Mouse (Mus musculus) G1E (cell line): ENCODE results near the gene Rab3il1. TPM values are rescaled to one million over a fixed set of nuclear protein-coding genes. Genes with fewer than 3 reads are reported as not detected.

Experiments
- ATAC-seq: 2 replicates; pipeline ENCODE4 v1.8.0; 2016; ENCODE audit warnings: mild to moderate bottlenecking; ENCODE audit not compliant: insufficient number of reproducible peaks, poor library complexity, low FRiP score, severe bottlenecking; ENCODE audit errors: extremely low read depth
- DNase-seq: peaks from one replicate; pipeline ENCODE4 v3.0.0; 2012; ENCODE audit warnings: low spot score
- H3K27me3 ChIP-seq: 2 replicates; pipeline ENCODE4 v1.6.1; 2012; ENCODE audit warnings: mild to moderate bottlenecking, low read length, inconsistent platforms; ENCODE audit not compliant: insufficient read depth
- H3K36me3 ChIP-seq: replicated peaks from 2 replicates; pipeline ENCODE3; 2012; ENCODE audit warnings: mild to moderate bottlenecking, inconsistent platforms
- H3K4me1 ChIP-seq: 2 replicates; pipeline ENCODE4 v1.6.1; 2012; ENCODE audit warnings: low read depth, low read length, inconsistent platforms, mixed read lengths; ENCODE audit not compliant: insufficient read depth
- H3K4me3 ChIP-seq: 2 replicates; pipeline ENCODE4 v1.5.1; 2012; ENCODE audit warnings: low read depth, mild to moderate bottlenecking, inconsistent platforms, low read length, moderate library complexity, mixed read lengths
- H3K9me3 ChIP-seq: replicated peaks from 2 replicates; pipeline ENCODE4 v1.6.1; 2012; ENCODE audit warnings: inconsistent platforms
- CTCF ChIP-seq: IDR thresholded peaks from 2 replicates; pipeline ENCODE4 v1.5.1; 2012; ENCODE audit warnings: low read depth, low read length, inconsistent platforms, mixed read lengths
- GATA1 ChIP-seq: IDR thresholded peaks from 2 replicates; pipeline ENCODE4 v1.6.1; 2012; ENCODE audit warnings: borderline replicate concordance, low read length, inconsistent platforms, mixed read lengths
- GATA2 ChIP-seq: IDR thresholded peaks from 2 replicates; pipeline ENCODE4 v1.6.1; 2012; ENCODE audit warnings: low read depth, low read length, inconsistent platforms, borderline replicate concordance
- POLR2AphosphoS5 ChIP-seq: IDR thresholded peaks from 2 replicates; pipeline ENCODE4 v1.6.1; 2012; ENCODE audit warnings: low read depth, low read length, inconsistent platforms; ENCODE audit not compliant: insufficient replicate concordance
- TAL1 ChIP-seq: conservative IDR thresholded peaks from 2 replicates; pipeline ENCODE4 v1.6.1; 2012; ENCODE audit warnings: low read depth, low read length, inconsistent platforms, mixed read lengths
- polyA plus RNA-seq: library from polyadenylated mRNA; stranded (reverse); fragments of >175 nt; gene quantifications from 2 replicates; pipeline ENCODE4 v1.2.3, GENCODE M21; 2012
- total RNA-seq, 2 experiments: library from RNA; stranded (forward) in 1 of 2; stranded (reverse) in 1 of 2; fragments of 200-1000 nt in 1 of 2; fragments of >200 nt in 1 of 2; fragmentation: Nextera tagmentation in 1 of 2; gene quantifications; 2 replicates each; pipeline ENCODE4 v1.2.3; 2014 to 2017

The Rab3il1 gene
- total and polyA plus RNA-seq, 3 experiments: 2.7 to 25.4 (median 4.2) TPM

GRCm38 (mm10) chr19:10052698-10053097 lies 51.2 kb downstream of the Rab3il1 start:
- H3K27me3 ChIP-seq: no peaks in the 10 kb centered on the region
- TF ChIP-seq POLR2AphosphoS5 (peak; percentile 88), CTCF (no peak), GATA1 (no peak), TAL1 (no peak), GATA2 (no peak)
- H3K4me1 ChIP-seq: peaks cover 84% of the 10 kb centered on the region
- H3K4me3 ChIP-seq: no peak overlapping the region
- DNase-seq: no peak
- ATAC-seq: no peak
- H3K36me3 ChIP-seq: peaks cover 95% of the 10 kb centered on the region
- H3K9me3 ChIP-seq: no peaks in the 10 kb centered on the region

GRCm38 (mm10) chr19:10053692-10054260 lies 52.3 kb downstream of the Rab3il1 start:
- TF ChIP-seq POLR2AphosphoS5 (0 out of 2 replicates have a peak, but pooled peaks have one; percentile 72), GATA1 (no peak)
- no peak overlapping the region for H3K4me3 ChIP-seq
- no peaks in the 10 kb centered on the region for H3K27me3 ChIP-seq
- DNase-seq (no peak), ATAC-seq (no peak)
- no peaks in the 10 kb centered on the region for H3K9me3 ChIP-seq
- peaks cover 81% of the 10 kb centered on the region for H3K4me1 ChIP-seq
- H3K36me3 ChIP-seq: peaks cover 97% of the 10 kb centered on the region

- no peak overlapping the region for H3K4me3 ChIP-seq
- H3K27me3 ChIP-seq: no peaks in the 10 kb centered on the region
- no peak for DNase-seq
- TF ChIP-seq GATA1 (no peak), TAL1 (no peak), CTCF (no peak), GATA2 (no peak), POLR2AphosphoS5 (no peak; the same call in 1 of the 2 replicates)
- ATAC-seq: no peak
- H3K9me3 ChIP-seq: no peaks in the 10 kb centered on the region
- peaks cover 97% of the 10 kb centered on the region for H3K36me3 ChIP-seq
- peaks cover 81% of the 10 kb centered on the region for H3K4me1 ChIP-seq
These were observed 53.0 kb downstream of the Rab3il1 start for GRCm38 (mm10) chr19:10054361-10055075.

- DNase-seq (no peak), ATAC-seq (no peak)
- H3K9me3 ChIP-seq: no peaks in the 10 kb centered on the region
- H3K4me1 ChIP-seq: peaks cover 81% of the 10 kb centered on the region
- no peaks in the 10 kb centered on the region for H3K27me3 ChIP-seq
- TF ChIP-seq CTCF (no peak), GATA2 (no peak), GATA1 (no peak), POLR2AphosphoS5 (0 out of 2 replicates have a peak, but pooled peaks have one; percentile 6)
- no peak overlapping the region for H3K4me3 ChIP-seq
- peaks cover 97% of the 10 kb centered on the region for H3K36me3 ChIP-seq
These were observed 53.8 kb downstream of the Rab3il1 start for GRCm38 (mm10) chr19:10055261-10055660.

GRCm38 (mm10) chr19:10055783-10056660 lies 54.6 kb downstream of the Rab3il1 start:
- TF ChIP-seq POLR2AphosphoS5: 0 out of 2 replicates have a peak, but pooled peaks have one; percentile 28
- no peak for TF ChIP-seq GATA2
- ATAC-seq (no peak), DNase-seq (no peak)
- no peak overlapping the region for H3K4me3 ChIP-seq
- H3K4me1 ChIP-seq: peaks cover 81% of the 10 kb centered on the region
- no peaks in the 10 kb centered on the region for H3K27me3 ChIP-seq
- peaks cover 95% of the 10 kb centered on the region for H3K36me3 ChIP-seq
- no peaks in the 10 kb centered on the region for H3K9me3 ChIP-seq

- Histone ChIP-seq H3K36me3 (peaks cover 96% of the 10 kb centered on the region), H3K9me3 (no peaks in the 10 kb centered on the region), H3K27me3 (no peaks in the 10 kb centered on the region), H3K4me1 (peaks cover 84% of the 10 kb centered on the region), H3K4me3 (no peak overlapping the region)
- DNase-seq (no peak), ATAC-seq (no peak)
- no peak for TF ChIP-seq GATA1
- no peak for TF ChIP-seq POLR2AphosphoS5
- no peak for TF ChIP-seq CTCF
- TF ChIP-seq GATA2: no peak
These were observed 55.2 kb downstream of the Rab3il1 start for GRCm38 (mm10) chr19:10056686-10057085.
